Mouse (Mus musculus) thymus, adult 18-20 months (tissue): ENCODE data around the gene Btnl2.
A peak's percentile ranks its signal among the peaks of the same experiment; 100 is the strongest.
"Not testable (repeated sequence)": the region's sequence is repeated elsewhere in the genome, so short reads cannot be mapped to it uniquely, and the experiment has no call there.

Experiments used
- DNase-seq, 2 experiments: peaks; one replicate each; pipeline ENCODE4 v3.0.0; 2022; ENCODE audit warnings: mixed read lengths in 2 of 2

Gene Btnl2

DNA sequence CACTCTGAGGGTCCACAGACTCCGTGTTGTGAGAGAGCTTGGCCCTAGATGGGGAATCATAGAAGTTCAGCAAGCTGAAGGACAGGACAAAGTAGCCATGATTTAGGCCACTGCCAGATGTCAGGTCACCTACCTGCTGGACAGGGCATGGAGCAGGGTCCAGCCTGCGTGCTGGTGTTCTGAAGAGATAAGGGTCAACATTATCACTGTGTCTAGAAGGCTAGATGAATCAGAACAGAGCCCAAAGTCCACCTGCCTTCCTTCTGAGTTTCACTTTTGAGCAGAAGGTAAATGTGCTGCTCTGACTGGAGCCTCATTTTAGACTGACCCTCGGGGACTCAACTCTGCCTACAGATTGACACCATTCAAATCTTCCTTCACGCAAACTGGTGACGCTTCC lies at the start of gene Btnl2:
Gene Btnl2, plus strand, starts transcription at position 284 of the 400 bp plus-strand sequence.
- DNase-seq: no peak

DNA sequence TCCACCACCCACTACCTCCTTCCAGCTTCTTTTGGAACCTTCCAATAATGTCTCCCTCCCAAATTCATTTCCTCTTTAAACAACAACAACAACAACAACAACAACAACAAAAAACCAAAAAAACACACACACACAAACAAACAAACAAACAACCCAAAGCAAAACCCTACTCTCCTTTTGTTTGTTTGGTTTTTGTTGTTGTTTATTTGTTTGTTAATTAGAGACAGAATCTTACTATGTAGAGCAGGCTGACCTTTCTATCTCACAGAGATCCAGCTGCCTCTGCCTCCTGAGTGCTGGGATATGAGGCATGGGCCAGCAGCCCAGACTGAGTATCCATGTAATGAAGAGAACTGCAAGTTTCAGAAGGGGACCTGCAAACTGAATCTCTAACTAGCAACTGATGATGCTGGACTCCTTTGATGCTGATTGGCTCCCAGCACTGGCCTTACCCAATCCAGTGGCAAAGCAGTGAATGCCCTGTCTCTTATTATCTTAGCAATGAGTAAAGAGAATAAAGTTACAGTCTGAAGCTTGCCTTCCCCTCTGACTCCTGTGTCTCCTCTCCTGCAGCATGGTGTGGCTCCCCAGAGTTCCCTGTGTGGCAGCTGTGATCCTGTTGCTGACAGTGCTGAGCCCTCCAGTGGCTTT lies 49.1 kb upstream of the Btnl2 start, which contains the start of gene H2-Eb1:
Gene H2-Eb1, plus strand, starts transcription at position 488 of the 651 bp plus-strand sequence.
- peak; percentile 65 to 80 for DNase-seq

DNA sequence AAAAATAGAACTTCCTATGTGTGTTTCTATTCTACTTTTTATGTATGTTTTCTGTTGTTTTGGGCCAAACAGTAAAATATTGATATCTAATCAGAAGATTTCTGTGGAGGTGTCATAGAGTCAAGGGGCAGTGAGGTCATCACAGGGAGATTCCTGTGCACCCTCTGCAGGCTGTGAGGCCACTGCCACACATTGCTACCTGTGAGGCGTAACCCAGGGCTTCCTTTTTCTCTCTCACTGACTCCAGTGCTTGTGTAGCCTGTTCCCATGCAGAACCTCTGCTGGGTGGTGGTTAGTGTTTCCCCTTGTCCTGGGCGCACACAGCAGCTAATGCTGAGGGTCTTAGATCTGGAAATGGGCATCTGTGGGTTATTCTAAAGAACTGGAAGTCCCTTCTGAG lies 48.2 kb upstream of the Btnl2 start:
- DNase-seq: no peak

DNA sequence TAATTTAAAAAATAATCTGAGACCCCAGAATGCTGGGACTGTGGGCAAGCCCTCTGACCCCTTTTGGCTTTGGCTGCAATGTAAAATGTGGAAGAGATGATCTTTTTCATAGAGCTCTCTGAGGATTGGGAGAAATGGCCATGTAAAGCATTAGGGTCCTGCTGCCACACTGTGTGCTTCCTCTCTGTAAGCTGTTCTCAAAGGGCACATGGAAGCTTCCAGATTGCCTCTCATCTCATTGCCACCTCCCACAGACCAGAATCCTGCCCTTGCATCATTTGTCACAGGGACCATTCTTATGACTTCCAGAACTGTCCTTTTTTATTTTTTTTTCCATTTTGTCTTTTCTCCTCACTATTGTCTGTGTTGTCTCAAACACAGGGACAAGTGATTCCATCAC lies 47.4 kb upstream of the Btnl2 start:
- no peak for DNase-seq

DNA sequence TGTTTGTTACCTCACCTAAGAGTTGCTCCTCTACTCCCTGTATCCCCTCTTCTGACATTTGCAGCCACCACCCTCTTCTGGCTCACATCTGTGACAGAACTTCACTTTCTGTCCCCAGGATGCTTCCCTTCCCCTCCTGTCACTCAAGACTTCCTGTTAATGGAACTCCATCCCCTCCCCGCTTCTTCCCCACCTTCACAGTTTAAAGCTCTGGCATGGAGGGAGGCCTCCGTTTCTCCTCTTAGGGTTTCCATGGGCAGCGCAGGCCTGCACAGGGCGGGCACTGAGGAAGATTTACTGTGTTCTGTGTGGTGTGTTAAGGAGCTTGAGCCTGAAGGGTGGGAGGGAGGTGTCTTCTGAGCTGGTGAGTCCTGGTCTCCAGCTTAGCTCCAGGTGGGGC lies 46.5 kb upstream of the Btnl2 start:
- no peak for DNase-seq

DNA sequence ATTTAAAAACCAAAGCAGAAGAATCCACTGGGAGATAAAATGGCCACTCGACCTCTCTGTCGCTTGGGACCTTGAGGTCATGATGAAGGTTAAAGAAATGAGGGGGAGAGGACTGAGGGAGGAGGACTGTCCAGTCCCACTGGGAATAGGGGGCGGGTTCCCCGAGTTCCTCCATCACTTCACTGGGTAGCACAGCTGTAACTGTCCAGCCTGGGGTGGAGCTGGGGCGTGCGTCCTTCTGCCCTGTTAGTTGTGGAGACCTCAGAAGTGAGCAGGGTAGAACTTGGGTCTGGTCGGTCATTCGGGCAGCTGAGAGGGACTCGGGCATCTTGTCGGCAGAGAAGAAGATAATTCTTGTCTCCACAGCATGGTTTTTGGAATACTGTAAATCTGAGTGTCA lies 45.4 kb upstream of the Btnl2 start:
- no peak for DNase-seq

DNA sequence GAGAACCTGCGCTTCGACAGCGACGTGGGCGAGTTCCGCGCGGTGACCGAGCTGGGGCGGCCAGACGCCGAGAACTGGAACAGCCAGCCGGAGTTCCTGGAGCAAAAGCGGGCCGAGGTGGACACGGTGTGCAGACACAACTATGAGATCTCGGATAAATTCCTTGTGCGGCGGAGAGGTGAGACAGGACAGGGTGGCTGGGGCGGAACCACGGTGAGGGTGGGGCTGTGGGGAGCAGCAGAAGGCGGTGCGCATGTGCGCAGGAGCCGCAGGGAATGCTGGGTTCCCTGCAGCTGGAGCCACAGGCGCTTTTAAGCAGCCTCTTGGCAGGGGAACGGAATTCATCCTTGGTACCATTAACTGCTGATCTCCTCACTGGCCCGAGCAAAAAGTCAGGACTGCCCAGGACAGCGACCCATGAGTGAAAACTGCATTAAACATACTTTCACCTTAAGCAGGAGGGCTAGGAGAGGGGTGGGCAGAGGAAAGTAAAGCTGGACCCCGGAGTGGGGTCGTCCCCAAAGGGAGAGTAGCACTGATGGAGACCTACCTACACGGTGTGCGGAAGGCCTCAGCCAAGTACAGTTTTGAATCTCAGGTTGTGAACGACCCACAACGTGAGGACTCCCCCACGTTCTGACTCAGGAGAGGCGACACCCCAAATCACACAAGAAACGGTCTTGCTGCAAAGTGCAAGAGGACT lies 44.8 kb upstream of the Btnl2 start:
- peak; percentile 57 to 61 for DNase-seq

DNA sequence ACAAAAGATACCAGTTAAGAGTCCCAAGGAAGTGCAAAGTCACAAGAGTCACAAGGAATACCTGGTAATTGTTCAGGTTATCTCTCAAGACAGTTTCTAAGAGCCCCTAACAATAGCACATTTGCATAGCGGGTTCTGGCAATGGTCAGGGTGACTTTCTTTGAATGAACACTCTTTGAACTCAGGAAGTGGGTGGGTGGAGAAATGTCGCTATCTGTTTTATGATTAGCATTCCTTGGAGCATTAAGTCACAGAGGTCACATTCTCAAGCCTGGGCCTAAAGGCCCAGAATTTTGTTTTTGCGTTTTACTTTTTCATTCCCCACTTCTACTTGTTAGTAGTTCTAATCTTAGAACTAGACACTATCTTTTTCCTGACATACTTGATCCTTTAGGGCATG lies 44.1 kb upstream of the Btnl2 start:
- DNase-seq: not testable (repeated sequence)

DNA sequence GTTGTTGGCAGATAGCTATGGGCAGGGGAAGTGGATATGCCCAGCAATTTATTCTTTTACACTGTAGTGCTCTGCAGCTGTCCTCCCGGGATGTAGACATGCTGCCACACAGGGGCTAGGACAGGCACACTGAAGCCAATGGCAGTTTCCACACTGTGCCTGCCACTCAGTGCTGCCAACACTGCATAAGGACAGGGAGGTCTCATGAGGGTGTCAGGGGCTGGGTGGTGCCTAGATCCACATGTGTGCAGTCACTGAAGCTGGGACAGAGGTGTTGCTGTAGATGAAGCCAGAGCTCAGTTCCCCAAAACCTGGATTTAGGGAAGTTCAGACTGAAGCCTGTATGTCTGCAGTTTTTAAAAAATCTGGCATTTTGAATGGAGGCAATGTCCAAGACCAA lies 42.4 kb upstream of the Btnl2 start:
- no peak for DNase-seq

DNA sequence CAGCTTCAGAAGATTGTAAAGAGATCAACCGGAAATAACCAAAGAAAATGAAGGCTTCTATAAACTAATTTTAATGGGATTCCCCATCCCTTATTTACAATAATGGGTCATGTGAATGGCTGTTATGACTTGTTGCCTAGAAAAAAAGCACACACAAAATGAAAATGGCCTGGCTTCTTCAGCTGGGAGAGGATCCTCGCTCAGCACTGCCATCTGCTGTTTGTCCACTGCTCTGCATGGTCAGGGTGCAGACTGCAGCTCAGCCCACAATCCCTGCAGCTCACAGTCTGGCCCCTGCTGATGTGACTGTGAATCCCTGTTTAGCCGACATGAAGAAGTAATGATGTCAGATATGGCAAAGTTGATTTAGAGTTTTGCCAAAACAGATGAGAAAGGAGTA lies 41.2 kb upstream of the Btnl2 start:
- DNase-seq: peak in 1 of 2 experiments; percentile 52

DNA sequence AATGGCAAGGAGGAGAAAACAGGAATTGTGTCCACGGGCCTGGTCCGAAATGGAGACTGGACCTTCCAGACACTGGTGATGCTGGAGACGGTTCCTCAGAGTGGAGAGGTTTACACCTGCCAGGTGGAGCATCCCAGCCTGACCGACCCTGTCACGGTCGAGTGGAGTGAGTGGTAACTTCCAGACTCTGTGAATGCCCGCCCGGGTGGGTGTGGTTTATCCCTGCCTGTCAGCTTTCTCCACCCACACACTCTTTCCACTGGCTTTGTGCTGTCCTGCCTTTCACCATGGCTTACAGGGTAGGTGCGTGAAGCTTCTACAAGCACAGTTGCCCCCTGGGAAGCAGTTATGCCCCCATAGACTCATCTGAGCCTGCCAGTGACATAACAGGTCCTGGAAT lies 40.3 kb upstream of the Btnl2 start:
- DNase-seq: no peak

DNA sequence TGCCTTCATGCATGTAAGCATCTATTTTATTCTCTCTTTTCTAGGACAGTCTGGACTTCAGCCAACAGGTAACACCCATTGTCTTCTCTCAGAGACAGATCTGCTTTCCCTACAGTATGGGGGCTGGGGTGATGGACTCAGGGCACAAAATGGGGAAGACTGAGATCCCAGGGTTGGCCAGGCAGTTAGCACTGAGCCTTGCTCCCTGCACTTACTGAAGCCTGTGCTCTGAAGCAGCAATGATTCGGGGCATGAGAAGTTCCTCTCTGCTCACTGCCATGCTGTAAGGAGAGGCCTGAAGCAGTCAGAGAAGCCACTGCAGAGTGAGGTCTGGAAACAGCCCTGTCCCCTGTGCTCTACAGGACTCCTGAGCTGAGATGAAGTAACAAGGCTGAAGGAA lies 39.1 kb upstream of the Btnl2 start:
- no peak for DNase-seq

DNA sequence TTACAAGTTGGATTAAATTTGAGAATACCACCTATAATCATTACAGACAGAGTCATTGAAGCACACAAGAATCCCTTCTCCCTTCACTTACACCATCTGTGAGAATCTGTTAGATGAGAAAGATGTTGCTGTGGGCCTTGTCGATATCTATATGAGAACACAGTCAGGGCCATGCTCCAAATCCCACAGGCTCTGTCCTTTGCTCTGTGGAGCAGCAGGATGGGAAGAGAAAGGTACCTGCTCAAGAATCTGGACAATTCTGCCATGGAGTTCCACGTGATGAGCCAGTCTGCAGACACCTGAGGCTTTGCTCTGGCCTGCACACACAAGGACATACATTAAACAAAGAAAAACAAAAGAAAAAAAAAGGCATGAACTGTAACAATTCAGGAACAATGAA lies 37.9 kb upstream of the Btnl2 start:
- no peak for DNase-seq

DNA sequence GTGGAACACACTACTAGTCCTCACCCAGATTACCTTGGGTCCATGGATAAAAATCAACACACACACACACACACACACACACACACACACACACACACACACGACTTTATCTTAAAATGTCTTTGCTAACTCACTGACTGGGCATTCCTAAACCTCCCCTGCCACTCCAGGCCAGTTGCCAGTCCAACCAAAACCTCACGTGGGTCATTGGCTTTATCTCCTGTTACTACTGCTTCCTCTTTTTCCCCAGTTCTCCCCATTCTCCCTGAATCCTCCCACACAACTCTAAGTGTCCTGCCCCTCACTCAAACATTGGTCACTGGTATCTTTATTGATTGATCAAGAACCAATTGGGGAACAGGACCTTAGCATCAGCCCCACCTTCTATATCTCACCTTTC lies 37.3 kb upstream of the Btnl2 start:
- DNase-seq: no peak

DNA sequence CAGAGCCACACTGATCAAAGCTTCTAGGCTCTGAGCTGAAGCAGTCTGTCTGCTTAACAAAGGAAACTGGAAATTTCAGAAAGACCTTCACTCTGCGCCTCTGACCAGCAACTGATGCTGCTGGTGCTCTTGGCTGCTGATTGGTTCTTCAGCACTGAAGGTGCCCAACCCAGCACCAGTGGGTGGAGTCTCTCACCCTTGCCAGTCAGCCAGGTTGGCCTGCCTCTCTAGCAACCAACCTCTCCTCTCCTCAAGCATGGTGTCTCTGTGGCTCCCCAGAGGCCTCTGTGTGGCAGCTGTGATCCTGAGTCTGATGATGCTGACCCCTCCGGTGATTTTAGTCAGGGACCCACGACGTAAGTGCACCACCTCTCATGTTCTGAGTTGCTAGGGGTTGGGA lies 29.2 kb upstream of the Btnl2 start, which contains the start of gene H2-Eb2:
Gene H2-Eb2, plus strand, starts transcription at position 230 of the 400 bp plus-strand sequence.
- DNase-seq: peak in 1 of 2 experiments; percentile 22

DNA sequence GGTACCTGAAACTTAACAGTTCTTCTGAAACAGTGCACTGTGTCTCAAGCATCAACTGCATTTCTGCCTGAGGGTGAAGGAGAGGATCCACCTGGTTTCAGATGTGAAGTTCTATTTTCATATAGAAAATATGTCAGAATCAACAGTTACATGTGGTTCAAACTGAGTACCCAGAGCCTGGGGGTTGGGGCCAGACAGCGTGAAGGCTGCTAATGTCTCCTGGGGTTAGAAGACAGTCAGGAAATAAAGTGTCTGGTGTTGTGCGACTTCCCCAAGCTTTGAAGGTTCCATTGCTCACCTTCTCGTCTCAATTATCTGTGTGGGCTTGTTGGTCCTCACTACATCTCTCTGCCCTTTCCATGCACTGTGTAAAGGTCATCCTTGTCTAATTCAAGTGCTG lies 28.2 kb upstream of the Btnl2 start:
- DNase-seq: no peak

DNA sequence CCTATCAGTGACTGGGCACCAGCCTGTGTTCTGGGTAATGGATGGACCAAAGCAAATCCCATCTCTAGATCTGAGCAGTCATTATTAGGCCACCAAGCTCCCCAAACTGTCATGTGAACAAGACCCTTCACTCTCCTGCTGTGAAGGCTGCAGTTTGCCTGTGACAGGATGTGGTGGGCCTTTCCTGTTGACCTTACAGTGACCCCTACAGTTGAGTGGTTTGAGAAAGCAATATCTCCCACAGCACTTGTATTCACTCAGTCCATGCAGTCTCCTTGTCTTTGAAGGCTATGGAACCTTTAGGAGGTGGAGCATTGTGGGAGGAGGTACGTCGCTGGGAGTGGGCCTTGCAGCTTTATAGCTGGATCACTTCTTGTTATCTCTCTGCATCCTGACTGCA lies 24.8 kb upstream of the Btnl2 start:
- DNase-seq: no peak

DNA sequence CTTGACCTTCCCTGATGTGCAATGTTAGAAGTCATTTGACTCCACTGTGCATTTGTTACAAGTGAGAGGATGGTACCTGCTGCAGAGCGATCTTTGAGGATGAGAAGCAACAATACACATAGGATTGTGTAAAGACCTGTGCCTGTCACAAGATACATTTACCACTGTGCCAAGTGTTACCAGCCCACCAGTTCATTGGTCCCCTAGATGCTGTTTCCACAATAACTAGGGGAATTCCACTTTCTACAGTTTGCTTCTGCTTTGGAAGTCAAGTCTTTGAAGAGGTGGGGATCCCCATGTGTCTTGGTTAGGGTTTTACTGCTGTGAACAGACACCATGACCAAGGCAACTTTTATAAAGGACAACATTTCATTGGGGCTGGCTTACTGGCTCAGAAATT lies 23.4 kb upstream of the Btnl2 start:
- no peak for DNase-seq

DNA sequence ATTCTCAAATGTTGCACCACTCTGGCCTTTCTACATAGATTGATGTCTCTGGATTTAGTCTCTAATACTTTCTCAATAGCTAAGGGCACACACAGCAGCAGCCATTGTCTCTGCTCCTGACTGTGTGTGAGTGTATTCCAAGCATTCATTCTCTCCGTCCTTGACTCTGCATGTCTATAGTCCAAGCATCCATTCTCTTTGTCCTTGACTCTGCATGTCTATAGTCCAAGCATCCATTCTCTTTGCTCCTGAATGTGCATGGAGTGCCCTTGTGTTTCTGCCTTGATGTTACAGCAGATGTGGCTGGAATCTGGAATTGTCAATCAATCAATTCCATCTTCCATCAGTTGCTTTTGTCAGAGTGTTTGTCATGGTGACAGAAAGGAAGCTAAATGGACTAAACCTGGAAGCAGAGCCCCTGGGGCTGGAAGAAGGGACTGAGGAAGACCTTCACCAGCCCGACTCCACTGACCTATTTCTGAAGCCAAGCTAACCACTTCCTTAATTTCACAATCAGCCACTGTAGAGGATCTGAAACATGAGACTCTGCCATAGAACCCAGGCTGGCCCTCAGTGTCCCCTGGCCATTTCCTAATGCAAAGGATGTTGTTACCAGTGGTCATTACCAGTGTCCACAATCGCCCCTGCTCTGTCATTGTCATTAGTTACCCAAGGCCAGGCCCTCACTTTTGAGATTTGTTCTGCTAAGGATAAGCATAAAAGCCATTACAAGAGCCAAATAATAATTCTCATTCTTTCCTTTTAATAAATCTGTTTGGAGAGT lies 13.8 kb upstream of the Btnl2 start:
- DNase-seq: no peak

DNA sequence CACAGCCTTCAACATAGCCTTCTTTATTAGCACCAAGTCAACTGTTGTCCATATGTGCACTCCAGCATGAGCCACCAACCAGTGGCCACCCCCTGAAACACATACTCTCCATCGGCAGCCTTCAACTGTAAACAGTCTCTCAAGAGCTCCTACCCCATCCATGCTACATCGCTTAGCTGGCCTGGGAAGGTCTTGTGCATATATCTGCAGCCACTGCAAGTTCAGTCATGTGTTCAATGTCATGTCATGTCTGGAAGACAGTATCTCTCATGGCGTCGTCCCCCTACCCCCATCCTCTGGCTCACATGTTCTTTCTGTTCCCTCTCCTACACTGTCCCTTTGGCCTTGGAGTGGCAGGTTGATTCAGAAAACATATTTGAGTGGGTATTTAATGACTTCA lies 9.7 kb upstream of the Btnl2 start:
- no peak for DNase-seq

DNA sequence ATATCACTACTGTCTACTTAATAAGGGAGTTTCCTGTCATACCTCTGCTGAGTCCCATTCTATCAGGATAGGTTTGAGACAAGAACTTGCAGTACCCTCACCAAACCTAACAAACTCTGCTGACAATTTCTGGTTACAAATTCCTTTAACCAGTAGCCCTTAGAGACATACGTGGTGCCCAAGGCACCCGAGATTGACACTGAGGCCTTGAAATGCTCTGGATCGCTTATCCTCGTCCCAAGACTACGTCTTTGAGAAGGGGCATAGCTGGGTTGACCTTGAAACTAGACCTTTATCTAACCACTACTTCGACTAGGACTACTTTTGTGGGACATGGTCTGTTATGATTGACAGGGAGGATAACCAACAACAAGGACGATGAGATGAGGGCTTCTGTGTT lies 9.1 kb upstream of the Btnl2 start:
- DNase-seq: no peak

DNA sequence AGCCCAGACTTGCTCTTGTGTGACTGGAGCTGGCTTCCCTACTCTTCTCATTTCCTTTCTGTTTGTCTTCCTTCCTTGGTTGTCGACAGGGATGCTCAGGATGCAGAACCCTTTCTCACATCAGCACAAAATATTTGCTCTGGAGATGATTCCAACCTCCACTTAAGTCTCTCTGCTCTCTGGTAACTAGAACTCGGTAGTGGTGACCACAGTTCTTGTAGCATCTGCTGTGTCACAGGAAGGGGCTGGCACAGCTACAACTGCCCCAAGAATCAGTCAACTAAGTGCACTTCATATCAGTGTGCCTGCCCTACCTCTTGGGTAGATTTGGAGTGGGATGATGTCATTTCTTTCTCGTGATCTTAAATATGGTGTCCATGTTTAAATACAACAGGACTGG lies 8.6 kb upstream of the Btnl2 start:
- no peak for DNase-seq

DNA sequence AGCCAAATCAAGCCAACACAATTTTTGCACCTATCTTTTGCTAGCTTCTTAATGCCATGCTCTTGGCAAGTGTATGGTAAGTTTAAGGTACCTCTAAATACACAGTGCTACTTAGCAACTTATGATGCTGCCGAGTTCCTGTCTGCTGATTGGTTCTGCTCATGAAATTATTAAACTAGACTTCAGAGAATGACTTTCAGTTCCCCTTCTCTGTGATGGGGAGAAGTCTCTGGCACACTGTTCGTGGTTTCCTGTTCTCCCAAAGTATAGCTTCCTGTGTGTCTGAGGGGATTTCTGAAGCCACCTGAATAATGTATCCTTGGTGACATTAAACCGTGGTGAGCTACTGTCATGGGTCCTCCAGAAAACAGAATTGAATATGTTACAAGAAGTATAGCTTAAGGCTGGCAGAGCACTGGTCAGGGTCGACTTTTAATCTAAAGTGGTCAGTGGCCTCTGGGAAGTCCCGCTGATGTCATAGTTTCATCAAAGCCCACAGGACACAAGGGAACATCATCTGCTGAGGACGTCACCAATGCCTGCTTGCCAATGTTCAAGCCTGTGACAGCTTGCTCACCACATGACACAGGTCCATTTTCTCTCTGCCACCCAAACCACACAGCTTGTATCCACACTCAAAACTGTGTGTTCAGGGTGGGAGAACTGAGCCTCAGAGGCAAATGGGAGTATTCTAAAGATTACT lies 6.9 kb upstream of the Btnl2 start:
- peak; percentile 27 to 47 for DNase-seq
